Mouse (Mus musculus) gastrocnemius, adult 2 months (tissue): ENCODE measurements at regions not wholly inside any gene's neighbourhood (a gene's known extent, or its start where the extent isn't known, plus 50 kb on each side); places are given as distances from the start of the nearest gene placed in this dataset.

Source experiments
- DNase-seq: peaks from one replicate; pipeline ENCODE4 v3.0.0; 2022
- H3K27ac ChIP-seq: fragments of 200-600 bp; 2 replicates; pipeline ENCODE4 v1.8.1; 2022; ENCODE audit warnings: mild to moderate bottlenecking
- H3K4me3 ChIP-seq: fragments of 200-600 bp; 2 replicates; pipeline ENCODE4 v1.8.1; 2022; ENCODE audit warnings: mild to moderate bottlenecking, moderate library complexity
- CTCF ChIP-seq: fragments of 200-600 bp; IDR thresholded peaks from 2 replicates; pipeline ENCODE4 v1.8.1; 2022; ENCODE audit warnings: antibody characterized with exemption, mild to moderate bottlenecking, moderate library complexity
- intact Hi-C: fragments of 180-260 bp; cut with DNase I; formaldehyde crosslinking; loops from one replicate; pipeline ENCODE4 v1.15.1; 2025

DNA sequence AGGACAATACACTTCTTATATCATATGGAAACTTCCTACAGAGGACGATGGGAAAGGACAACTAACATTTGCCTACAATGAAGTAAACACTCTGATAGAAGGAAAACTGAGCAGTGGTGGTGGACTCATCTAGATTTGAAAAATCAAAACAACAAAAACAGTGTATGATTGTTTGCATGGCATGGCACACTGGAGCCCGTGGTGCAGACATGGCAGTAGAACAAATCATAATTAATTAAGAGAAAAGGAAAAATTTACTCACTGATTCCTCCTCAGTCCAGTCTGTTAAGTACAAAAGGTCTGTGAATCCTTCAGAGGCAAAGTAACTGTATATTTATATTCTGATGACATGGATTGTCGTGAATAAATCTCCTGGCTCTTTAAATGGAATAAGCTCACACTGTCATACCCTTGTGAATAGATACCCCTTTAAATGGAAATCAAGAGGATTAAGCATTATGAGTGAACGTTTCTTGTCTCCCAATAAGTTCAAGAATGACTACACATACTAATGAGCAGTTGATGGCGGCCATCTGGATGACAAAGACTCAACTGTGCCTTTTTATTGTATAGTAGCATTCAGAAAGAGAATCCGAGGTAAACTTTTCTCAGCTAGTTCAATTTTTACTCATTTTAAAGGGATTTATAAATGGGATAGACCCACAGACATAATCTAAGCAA lies 511.1 kb downstream of the Arl4a start:
- H3K4me3 ChIP-seq = no peak overlapping the region
- no peak for TF ChIP-seq CTCF
- DNase-seq = no peak
- no peak overlapping the region for H3K27ac ChIP-seq
- intact Hi-C loops = no loop called here

DNA sequence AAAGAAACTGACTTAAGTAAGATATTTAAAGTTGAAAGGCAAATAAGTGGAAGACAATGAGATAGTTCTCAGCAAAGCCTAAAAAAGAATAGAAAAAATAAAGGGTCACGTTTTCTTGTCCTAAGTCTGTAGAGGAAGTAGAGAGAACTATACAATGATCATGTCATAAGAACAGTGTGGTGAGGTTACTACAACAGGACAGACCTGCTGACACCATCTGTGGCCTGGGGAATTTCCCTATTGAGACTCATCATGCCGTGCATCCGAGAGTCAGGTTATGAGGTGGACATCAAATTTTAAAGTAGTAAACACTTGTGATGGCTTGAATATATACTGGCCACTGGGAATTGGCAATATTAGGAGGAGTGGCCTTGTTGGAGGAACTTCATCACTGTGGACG lies 522.1 kb downstream of the Arl4a start:
- H3K4me3 ChIP-seq = no peak overlapping the region
- H3K27ac ChIP-seq = no peak overlapping the region
- intact Hi-C loops = no loop called here
- no peak for DNase-seq
- TF ChIP-seq CTCF = no peak

DNA sequence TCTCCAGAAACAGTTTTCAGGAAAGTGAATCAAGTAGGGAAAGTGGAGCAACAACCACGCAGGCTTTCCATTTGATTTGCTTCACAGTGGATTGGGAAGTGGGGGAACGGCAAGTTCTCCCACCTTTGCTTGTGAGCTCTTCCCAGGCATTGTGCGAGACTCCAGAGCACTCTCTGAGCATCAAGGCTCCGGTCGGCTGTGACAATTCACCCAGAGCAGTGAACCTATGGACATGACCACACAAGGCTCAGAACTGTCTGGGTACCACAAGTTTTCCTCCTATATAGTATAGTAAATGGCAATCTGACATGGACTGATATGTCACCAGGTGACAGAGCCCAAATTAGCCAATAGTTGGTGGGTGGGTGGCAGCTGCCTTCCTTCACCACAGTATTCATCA lies 527.0 kb downstream of the Arl4a start:
- Histone ChIP-seq H3K27ac (no peak overlapping the region), H3K4me3 (no peak overlapping the region)
- DNase-seq = no peak
- intact Hi-C loops = loop anchor here (1.0 to 5.0 kb wide), 3 partner anchors 529 to 651 kb away; no protein-coding TSS in a partner anchor
- TF ChIP-seq CTCF = no peak

DNA sequence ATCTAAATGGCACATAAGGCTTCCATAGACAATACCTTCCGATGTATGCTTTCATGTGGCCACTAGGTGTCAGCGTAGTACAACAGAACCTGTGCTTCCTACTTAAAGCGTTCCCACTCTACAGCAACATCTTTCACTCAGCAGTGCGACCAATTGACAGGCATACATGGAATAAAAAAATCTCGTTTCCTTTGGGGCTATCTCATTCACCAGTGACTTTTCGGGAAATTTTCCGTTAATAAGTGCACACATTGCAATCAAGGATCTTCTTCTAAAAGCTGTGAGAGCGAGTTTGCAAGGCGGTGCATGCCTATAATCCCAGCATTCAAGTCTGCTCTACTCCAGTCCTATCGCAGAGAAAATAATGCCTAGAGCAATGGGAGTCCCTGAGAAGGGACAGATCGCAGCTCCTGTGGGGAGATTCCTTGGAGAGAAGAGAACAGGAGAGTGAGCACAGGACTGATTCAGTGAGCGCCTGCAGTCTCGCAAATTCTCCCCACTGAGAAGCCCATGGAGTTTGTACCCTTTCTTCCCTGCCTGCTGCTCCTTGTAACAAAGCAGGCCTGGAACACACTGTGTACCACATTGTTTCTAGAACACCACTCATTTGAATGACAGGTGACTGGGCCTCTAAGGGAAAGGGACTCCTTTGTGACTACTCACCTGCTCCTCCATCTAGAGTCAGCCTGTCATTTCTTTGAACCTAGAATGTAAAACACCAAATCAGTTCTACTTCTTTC lies 527.6 kb downstream of the Arl4a start:
- Histone ChIP-seq H3K27ac (no peak overlapping the region), H3K4me3 (no peak overlapping the region)
- peak; percentile 39 for DNase-seq
- peak; percentile 86 for TF ChIP-seq CTCF
- intact Hi-C loops = loop anchor here (5.0 kb wide), 2 partner anchors 562 to 652 kb away; no protein-coding TSS in a partner anchor

DNA sequence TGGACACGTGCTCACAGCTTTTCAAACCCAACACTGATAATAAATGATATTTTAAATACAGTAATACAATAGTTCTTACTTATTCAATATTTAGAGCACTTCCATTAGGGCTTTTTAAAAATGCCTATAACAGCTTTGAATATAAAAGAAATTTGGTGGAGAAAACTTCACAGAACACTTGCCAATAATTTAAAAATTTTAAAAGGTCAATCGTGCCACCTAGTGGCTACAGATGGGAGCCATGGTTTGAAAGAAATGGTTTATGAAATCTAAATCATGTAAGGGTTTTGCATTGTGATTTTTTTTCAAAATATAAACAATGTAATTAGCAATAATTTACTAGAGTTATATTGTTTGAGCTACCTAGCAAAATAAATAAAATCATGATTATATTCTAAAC lies 541.6 kb downstream of the Arl4a start:
- TF ChIP-seq CTCF = peak; percentile 86
- H3K27ac ChIP-seq = no peak overlapping the region
- DNase-seq = no peak
- H3K4me3 ChIP-seq = no peak overlapping the region
- intact Hi-C loops = loop anchor here (1.0 to 5.0 kb wide), 3 partner anchors 447 to 1364 kb away; no protein-coding TSS in a partner anchor

DNA sequence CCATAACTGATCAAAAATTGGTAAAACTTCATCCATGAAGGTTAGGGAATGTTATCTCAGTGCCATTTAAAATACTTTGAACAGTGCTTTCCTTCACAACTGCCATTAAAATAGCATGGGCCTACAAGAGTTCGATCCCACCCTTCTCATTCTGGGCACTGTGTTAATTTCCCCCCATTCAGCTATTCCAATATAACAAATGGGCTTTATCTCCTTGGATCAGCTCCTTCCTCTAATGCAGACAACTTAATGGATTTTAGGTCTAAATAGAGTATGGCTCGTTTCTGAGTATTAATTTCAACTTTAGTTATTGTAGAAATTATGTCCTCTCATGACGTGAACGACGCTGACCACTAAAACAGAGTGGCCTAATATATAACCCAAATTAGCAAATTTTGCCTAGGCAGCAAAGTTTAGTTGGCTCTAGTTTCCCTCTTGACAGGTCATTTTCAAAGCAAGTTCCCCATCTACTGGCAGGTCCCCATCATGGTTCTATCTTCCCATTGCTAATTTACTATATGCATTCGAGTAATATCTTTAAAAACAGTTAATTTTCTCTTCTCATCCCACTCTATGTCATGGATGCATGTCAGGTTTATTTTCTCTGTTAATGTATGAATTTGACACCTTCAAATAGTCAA lies 544.1 kb downstream of the Arl4a start:
- H3K4me3 ChIP-seq = no peak overlapping the region
- peak; percentile 52 for TF ChIP-seq CTCF
- H3K27ac ChIP-seq = no peak overlapping the region
- intact Hi-C loops = no loop called here
- no peak for DNase-seq

DNA sequence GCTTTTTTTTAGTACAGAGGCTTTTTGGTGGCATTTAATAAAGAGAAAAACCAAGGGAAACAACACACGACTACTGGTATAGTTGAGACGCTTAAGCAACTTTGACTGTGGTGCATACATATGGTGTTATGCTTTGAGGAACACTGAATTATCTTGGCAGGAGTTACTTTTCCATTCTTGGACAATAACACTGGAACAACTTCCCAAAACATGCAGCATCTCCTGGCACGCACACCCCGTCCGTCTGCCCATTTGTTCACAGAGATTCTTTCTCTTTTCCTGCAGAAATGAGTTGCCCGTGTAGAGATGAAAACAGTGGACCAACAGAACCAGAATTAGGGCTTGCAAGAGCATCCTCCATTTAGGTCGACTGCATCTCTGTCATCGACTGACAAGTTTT lies 544.7 kb downstream of the Arl4a start:
- no peak for TF ChIP-seq CTCF
- no peak overlapping the region for H3K4me3 ChIP-seq
- intact Hi-C loops = no loop called here
- no peak for DNase-seq
- H3K27ac ChIP-seq = no peak overlapping the region

DNA sequence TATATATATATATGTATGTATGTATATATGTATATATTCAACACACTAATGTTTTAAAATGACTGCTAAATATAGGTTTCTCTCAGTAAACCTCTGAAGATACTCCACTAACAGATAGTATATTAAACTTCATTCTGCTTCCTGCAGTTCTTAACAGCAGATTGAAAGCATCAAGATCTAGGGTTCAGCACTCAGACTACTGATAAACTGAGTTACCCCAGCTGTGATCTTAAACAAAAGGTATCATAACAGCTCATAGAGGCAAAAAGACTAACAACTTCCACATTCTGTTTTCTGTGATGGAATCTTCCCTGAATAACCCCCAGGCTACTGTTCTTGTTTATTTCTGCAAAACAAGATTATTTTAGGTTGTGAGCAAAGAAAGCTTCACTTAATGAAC lies 564.8 kb downstream of the Arl4a start:
- intact Hi-C loops = no loop called here
- TF ChIP-seq CTCF = no peak

More for the DNA sequence above, 564.8 kb downstream of the Arl4a start:
- no peak for DNase-seq
- no peak overlapping the region for H3K27ac ChIP-seq
- H3K4me3 ChIP-seq = no peak overlapping the region
